Mouse (Mus musculus) CH12.LX (cell line): ENCODE measurements around the gene Cct8. TPM values are rescaled to one million over a fixed set of nuclear protein-coding genes. Genes with fewer than 3 reads are reported as not detected.

Experiments
- DNase-seq: peaks from one replicate; pipeline ENCODE4 v3.0.0-alpha.2; 2013; ENCODE audit errors: extremely low read depth
- H3K27ac ChIP-seq: 2 replicates; pipeline ENCODE4 v1.5.1; 2012; ENCODE audit warnings: low read depth, mild to moderate bottlenecking, control low read depth, moderate library complexity; ENCODE audit not compliant: insufficient read depth
- H3K27me3 ChIP-seq: replicated peaks from 2 replicates; pipeline ENCODE3; 2012; ENCODE audit warnings: inconsistent platforms
- H3K36me3 ChIP-seq, 2 experiments: replicated peaks in 1 of 2; 2 replicates each; pipeline versions ENCODE3 to v1.6.1; 2012; ENCODE audit warnings: inconsistent platforms in 1 of 2, low read length in 1 of 2, mild to moderate bottlenecking in 1 of 2, mixed read lengths in 1 of 2, moderate library complexity in 1 of 2; ENCODE audit not compliant: control insufficient read depth in 1 of 2, insufficient read depth in 1 of 2
- H3K4me1 ChIP-seq, 2 experiments: 2 replicates each; pipeline ENCODE4 v1.6.1; 2012; ENCODE audit warnings: inconsistent platforms in 1 of 2, moderate library complexity in 1 of 2; ENCODE audit not compliant: insufficient read depth in 2 of 2, control insufficient read depth in 1 of 2
- H3K4me2 ChIP-seq: 2 replicates; pipeline ENCODE4 v1.6.1; 2012; ENCODE audit warnings: low read depth, mild to moderate bottlenecking, control low read depth; ENCODE audit not compliant: poor library complexity, insufficient read depth, severe bottlenecking
- H3K4me3 ChIP-seq, 3 experiments: fragments of 150-350 bp in 1 of 3; sonication (generic) in 1 of 3; replicated peaks in 1 of 3; 2 replicates each; pipeline versions ENCODE3 to v1.5.1; 2011 to 2012; ENCODE audit warnings: low read depth in 2 of 3, low read length in 2 of 3, mild to moderate bottlenecking in 2 of 3, moderate library complexity in 2 of 3, control low read depth in 1 of 3, improper control_type of control experiment in 1 of 3, inconsistent platforms in 1 of 3, mixed read lengths in 1 of 3; ENCODE audit not compliant: poor library complexity in 1 of 3
- H3K79me2 ChIP-seq: replicated peaks from 2 replicates; pipeline ENCODE4 v1.6.1; 2012; ENCODE audit warnings: mild to moderate bottlenecking, moderate library complexity; ENCODE audit not compliant: control insufficient read depth, poor library complexity, insufficient read depth, severe bottlenecking; ENCODE audit errors: extremely low read depth
- H3K9ac ChIP-seq: 2 replicates; pipeline ENCODE4 v1.6.1; 2012; ENCODE audit warnings: low read depth, mild to moderate bottlenecking, control low read depth, moderate library complexity; ENCODE audit not compliant: insufficient read depth
- H3K9me3 ChIP-seq: replicated peaks from 2 replicates; pipeline ENCODE3; 2012; ENCODE audit warnings: low read length, inconsistent platforms, mixed read lengths
- BHLHE40 ChIP-seq: IDR thresholded peaks from 2 replicates; pipeline ENCODE4 v1.6.1; 2011; ENCODE audit warnings: mild to moderate bottlenecking, low read depth, low read length, improper control_type of control experiment
- CHD2 ChIP-seq: IDR thresholded peaks from 2 replicates; pipeline ENCODE4 v1.6.1; 2011; ENCODE audit warnings: low read length, improper control_type of control experiment
- ELF1 ChIP-seq: IDR thresholded peaks from 2 replicates; pipeline ENCODE4 v1.6.1; 2014; ENCODE audit warnings: low read depth, mild to moderate bottlenecking, inconsistent platforms, low read length, improper control_type of control experiment
- JUN ChIP-seq: IDR thresholded peaks from 2 replicates; pipeline ENCODE4 v1.6.1; 2011; ENCODE audit warnings: low read depth, mild to moderate bottlenecking, low read length, improper control_type of control experiment, moderate library complexity; ENCODE audit not compliant: insufficient read depth
- JUND ChIP-seq: conservative IDR thresholded peaks from 2 replicates; pipeline ENCODE4 v1.6.1; 2011; ENCODE audit warnings: low read depth, low read length, improper control_type of control experiment
- MAFK ChIP-seq: IDR thresholded peaks from 2 replicates; pipeline ENCODE4 v1.6.1; 2011; ENCODE audit warnings: low read length, improper control_type of control experiment; ENCODE audit not compliant: insufficient replicate concordance
- MAX ChIP-seq: IDR thresholded peaks from 2 replicates; pipeline ENCODE4 v1.6.1; 2011; ENCODE audit warnings: low read length, improper control_type of control experiment
- MXI1 ChIP-seq: IDR thresholded peaks from 2 replicates; pipeline ENCODE4 v1.6.1; 2011; ENCODE audit warnings: mild to moderate bottlenecking, low read depth, low read length, improper control_type of control experiment
- POLR2A ChIP-seq: IDR thresholded peaks from 2 replicates; pipeline ENCODE4 v1.6.1; 2011; ENCODE audit warnings: low read depth, mild to moderate bottlenecking, improper control_type of control experiment, low read length
- POLR2AphosphoS2 ChIP-seq: IDR thresholded peaks from 2 replicates; pipeline ENCODE4 v1.6.1; 2011; ENCODE audit warnings: low read depth, low read length, improper control_type of control experiment
- RAD21 ChIP-seq: IDR thresholded peaks from 2 replicates; pipeline ENCODE4 v1.6.1; 2011; ENCODE audit warnings: low read depth, mild to moderate bottlenecking, low read length, improper control_type of control experiment, moderate library complexity
- SMC3 ChIP-seq: IDR thresholded peaks from 2 replicates; pipeline ENCODE4 v1.6.1; 2011; ENCODE audit warnings: low read depth, low read length, improper control_type of control experiment
- TBP ChIP-seq: conservative IDR thresholded peaks from 2 replicates; pipeline ENCODE4 v1.6.1; 2011; ENCODE audit warnings: low read depth, low read length, improper control_type of control experiment
- TCF12 ChIP-seq: IDR thresholded peaks from 2 replicates; pipeline ENCODE4 v1.6.1; 2014; ENCODE audit warnings: low read depth, mild to moderate bottlenecking, inconsistent platforms, low read length, improper control_type of control experiment
- USF1 ChIP-seq: IDR thresholded peaks from 2 replicates; pipeline ENCODE4 v1.6.1; 2014; ENCODE audit warnings: low read depth, mild to moderate bottlenecking, inconsistent platforms, low read length, improper control_type of control experiment
- USF2 ChIP-seq: conservative IDR thresholded peaks from 2 replicates; pipeline ENCODE4 v1.6.1; 2011; ENCODE audit warnings: low read depth, low read length, improper control_type of control experiment
- ZC3H11A ChIP-seq: IDR thresholded peaks from 2 replicates; pipeline ENCODE4 v1.6.1; 2012; ENCODE audit warnings: low read depth, mild to moderate bottlenecking, inconsistent platforms, low read length, improper control_type of control experiment
- ZKSCAN1 ChIP-seq: IDR thresholded peaks from 2 replicates; pipeline ENCODE4 v1.6.1; 2012; ENCODE audit warnings: low read depth, inconsistent platforms, low read length, improper control_type of control experiment, borderline replicate concordance
- ZNF384 ChIP-seq: IDR thresholded peaks from 2 replicates; pipeline ENCODE4 v1.6.1; 2012; ENCODE audit warnings: low read depth, low read length, improper control_type of control experiment, inconsistent platforms
- dilution Hi-C: fragments of 300-500 bp; cut with MboI; formaldehyde crosslinking; loops from 2 replicates; pipeline ENCODE4 v1.14.3; 2020; ENCODE audit warnings: low sequenced_read_pairs; ENCODE audit not compliant: extremely low pct_unique_long_range_greater_than_20kb, extremely low pct_ligation_motif_present
- in situ Hi-C: fragments of 300-500 bp; cut with MboI; formaldehyde crosslinking; loops from 3 replicates; pipeline ENCODE4 v1.14.3; 2019; ENCODE audit warnings: low sequenced_read_pairs, low pct_ligation_motif_present, low pct_unique_long_range_greater_than_20kb, mixed read lengths
- polyA plus RNA-seq: library from polyadenylated mRNA; unstranded; fragments of >175 nt; gene quantifications from 2 replicates; pipeline ENCODE4 v1.2.1, GENCODE M21; 2012; ENCODE audit warnings: low read depth; ENCODE audit not compliant: insufficient read length
- total RNA-seq, 2 experiments: library from RNA; depleted of rRNA; stranded (reverse); fragments of 300-350 nt in 1 of 2; fragments of >200 nt in 1 of 2; gene quantifications; 2 replicates each; pipeline ENCODE4 v1.2.3; 2012 to 2014

Gene Cct8
- total and polyA plus RNA-seq, 3 experiments, result 350 to 1,169 (median 863) TPM

- Histone ChIP-seq H3K9me3 (peaks cover 2% of the 10 kb centered on the region), H3K27me3 (no peaks in the 10 kb centered on the region), H3K4me1 (peaks cover 0 to 17% of the 10 kb centered on the region in 2 experiments; a peak in 3 of 4 replicates), H3K4me3 (no peak overlapping the region), H3K36me3 (no peaks in the 10 kb centered on the region), H3K4me2 (no peak overlapping the region), H3K9ac (no peak overlapping the region), H3K79me2 (no peaks in the 10 kb centered on the region), H3K27ac (no peak overlapping the region)
- in situ Hi-C loops (no loop called here), dilution Hi-C loops (no loop called here)
- DNase-seq, result no peak
- TF ChIP-seq CHD2 (no peak), USF2 (no peak), ZKSCAN1 (no peak), MAFK (no peak), MAX (no peak), TCF12 (no peak), BHLHE40 (no peak), ZC3H11A (no peak), ELF1 (no peak), ZNF384 (no peak), RAD21 (no peak)
Observed at GRCm38 (mm10) chr16:87528755-87529154, 33.1 kb upstream of the Cct8 start.

GRCm38 (mm10) chr16:87527553-87528249, 32.0 kb upstream of the Cct8 start:
- dilution Hi-C loops (no loop called here), in situ Hi-C loops (no loop called here)
- Histone ChIP-seq H3K27ac (no peak overlapping the region), H3K4me1 (peaks cover 0 to 7% of the 10 kb centered on the region in 2 experiments; a peak in 2 of 4 replicates), H3K4me3 (no peak overlapping the region), H3K27me3 (no peaks in the 10 kb centered on the region), H3K4me2 (no peak overlapping the region), H3K9ac (no peak overlapping the region), H3K36me3 (no peaks in the 10 kb centered on the region), H3K9me3 (peaks cover 1% of the 10 kb centered on the region), H3K79me2 (no peaks in the 10 kb centered on the region)
- TF ChIP-seq POLR2AphosphoS2 (no peak), USF2 (no peak), SMC3 (no peak), USF1 (no peak)
- no peak for DNase-seq

GRCm38 (mm10) chr16:87524228-87524627, 28.6 kb upstream of the Cct8 start:
- DNase-seq, result peak; percentile 44
- dilution Hi-C loops, result no loop called here
- in situ Hi-C loops, result loop anchor here (5.0 kb wide), 1 partner anchor 53 kb away; no protein-coding TSS in a partner anchor

More at GRCm38 (mm10) chr16:87524228-87524627, 28.6 kb upstream of the Cct8 start:
- Histone ChIP-seq H3K27me3 (peaks cover 2% of the 10 kb centered on the region), H3K4me1 (peaks cover 0 to 6% of the 10 kb centered on the region in 2 experiments; a peak in 2 of 4 replicates), H3K9ac (no peak overlapping the region), H3K4me2 (no peak overlapping the region), H3K4me3 (no peak overlapping the region)
- TF ChIP-seq JUND, result peak; percentile 65
- TF ChIP-seq RAD21, result no peak
- no peak for TF ChIP-seq USF1
- TF ChIP-seq TBP, result peak; percentile 44; the same call in 1 of the 2 replicates
- no peak for TF ChIP-seq MXI1
- peak; percentile 74 for TF ChIP-seq JUN
- TF ChIP-seq POLR2A, result no peak
- TF ChIP-seq, all 38 proteins: peak for 3
- Histone ChIP-seq H3K79me2 (no peaks in the 10 kb centered on the region), H3K27ac (no peak overlapping the region), H3K9me3 (no peaks in the 10 kb centered on the region), H3K36me3 (no peaks in the 10 kb centered on the region)
